In genomic region chr15:87566040-87566929, GRCm38 (mm10) we compare ENCODE assay signal across 9 mouse cellular contexts. TPM values are rescaled to one million over a fixed set of nuclear protein-coding genes. Genes with fewer than 3 reads are reported as not detected.
DNase-seq lines count a peak whose midpoint lies in the region; ATAC-seq and TF ChIP-seq lines count a peak whose summit lies in the region.
"Had no signal": no experiment of that assay in that cellular context is flagged by ENCODE, and none has a peak within 500 bp of the region (broad histone marks: within the 10 kb centered on the region; RNA-seq: fewer than 3 reads in every experiment).

No protein-coding gene starts in this region.

- H3K27me3 ChIP-seq in kidney, embryonic 14.5 days (ENCODE audit: control insufficient read depth, insufficient read depth, low read length): no peaks in the 10 kb centered on the region
- H3K27me3 ChIP-seq in hindbrain, embryonic 16.5 days (replicated peaks; ENCODE audit: control insufficient read depth, insufficient read depth, low read length): no peaks in the 10 kb centered on the region
- H3K27me3 ChIP-seq in midbrain, postnatal 0 days (ENCODE audit: insufficient read depth, low read length): no peaks in the 10 kb centered on the region
- H3K27me3 ChIP-seq: megakaryocyte, embryonic 14.5 days had no signal

- no peak overlapping the region for H3K9ac ChIP-seq in kidney, embryonic 14.5 days (ENCODE audit: low read depth, low read length)
- no peak overlapping the region for H3K9ac ChIP-seq in hindbrain, embryonic 16.5 days (ENCODE audit: low read depth, low read length)
- no peak overlapping the region for H3K9ac ChIP-seq in midbrain, postnatal 0 days (replicated peaks; ENCODE audit: low read length, poor library complexity, severe bottlenecking)

- no peak for TF ChIP-seq CTCF in midbrain, postnatal 0 days (IDR thresholded peaks at IDR 0.05)

- H3K27ac ChIP-seq in kidney, embryonic 14.5 days (ENCODE audit: low read depth, low read length): no peak overlapping the region
- peak overlapping the region; percentile 64 for H3K27ac ChIP-seq in hindbrain, embryonic 16.5 days (ENCODE audit: low read depth, low read length)
- no peak overlapping the region for H3K27ac ChIP-seq in midbrain, postnatal 0 days (ENCODE audit: low read depth, low read length)

- H3K4me2 ChIP-seq in kidney, embryonic 14.5 days (replicated peaks; ENCODE audit: low read depth, low read length): no peak overlapping the region
- H3K4me2 ChIP-seq in hindbrain, embryonic 16.5 days (ENCODE audit: low read length): 0 out of 2 replicates have a peak overlapping the region, but pooled peaks have one; percentile 5
- no peak overlapping the region for H3K4me2 ChIP-seq in midbrain, postnatal 0 days (ENCODE audit: low read depth, low read length, poor library complexity, severe bottlenecking)

- peaks cover 6% of the 10 kb centered on the region; the same call in 1 of the 2 replicates for H3K4me1 ChIP-seq in kidney, embryonic 14.5 days (ENCODE audit: control insufficient read depth, insufficient read depth, low read length)
- peaks cover 30% of the 10 kb centered on the region for H3K4me1 ChIP-seq in hindbrain, embryonic 16.5 days (ENCODE audit: control insufficient read depth, insufficient read depth, low read depth, low read length)
- 0 out of 2 replicates have a peak, but pooled peaks cover 4% of the 10 kb centered on the region for H3K4me1 ChIP-seq in midbrain, postnatal 0 days (ENCODE audit: insufficient read depth, low read length)
- H3K4me1 ChIP-seq: megakaryocyte, embryonic 14.5 days had no signal

- no peaks in the 10 kb centered on the region for H3K9me3 ChIP-seq in kidney, embryonic 14.5 days (ENCODE audit: control insufficient read depth, low read length)
- H3K9me3 ChIP-seq in hindbrain, embryonic 16.5 days (ENCODE audit: control insufficient read depth, low read length): no peaks in the 10 kb centered on the region
- H3K9me3 ChIP-seq in midbrain, postnatal 0 days (ENCODE audit: low read length): no peaks in the 10 kb centered on the region

- no peaks in the 10 kb centered on the region for H3K36me3 ChIP-seq in kidney, embryonic 14.5 days (ENCODE audit: control insufficient read depth, insufficient read depth, low read length)
- no peaks in the 10 kb centered on the region for H3K36me3 ChIP-seq in hindbrain, embryonic 16.5 days (ENCODE audit: control insufficient read depth, insufficient read depth, low read length)
- H3K36me3 ChIP-seq in midbrain, postnatal 0 days (ENCODE audit: insufficient read depth, low read length): no peaks in the 10 kb centered on the region

- WGBS in kidney, embryonic 14.5 days: 66% methylated on average over 11 of the region's 11 CpGs
- WGBS in hindbrain, embryonic 16.5 days: 35% methylated on average over 10 of the region's 11 CpGs
- WGBS in midbrain, postnatal 0 days: 50% methylated on average over 11 of the region's 11 CpGs

- H3K4me3 ChIP-seq in kidney, embryonic 14.5 days (ENCODE audit: low read length): no peak overlapping the region
- H3K4me3 ChIP-seq in hindbrain, embryonic 16.5 days (ENCODE audit: low read length): no peak overlapping the region
- no peak overlapping the region for H3K4me3 ChIP-seq in midbrain, postnatal 0 days (ENCODE audit: low read depth, low read length)
- H3K4me3 ChIP-seq: megakaryocyte, embryonic 14.5 days had no signal

- peak; percentile 30; the same call in 1 of the 2 replicates for ATAC-seq in kidney, embryonic 14.5 days (ENCODE audit: low FRiP score, low TSS enrichment)
- peak; percentile 94 for ATAC-seq in hindbrain, embryonic 16.5 days
- peak; percentile 82 for ATAC-seq in midbrain, postnatal 0 days (ENCODE audit: low FRiP score)

- no peak for DNase-seq in kidney, adult 18-20 months
- peak; percentile 80 to 81 for DNase-seq in cerebellum, postnatal 25 days
- peak; percentile 94 for DNase-seq in midbrain, postnatal 0 days (ENCODE audit: low spot score)
- DNase-seq in ovary, adult 18-20 months (ENCODE audit: low spot score): no peak
- no peak for DNase-seq in gastrocnemius, adult 8-10 months (ENCODE audit: low spot score in 2 of 2)
- no peak for DNase-seq in adipocyte (ENCODE audit: low spot score)

RNA-seq across cellular contexts. Expression of gene Fam19a5, which starts 22.2 kb away (rescaled TPM):
- 4.9 and 6.5 TPM in 2 replicates for polyA plus RNA-seq in kidney, embryonic 14.5 days (2014; fragmentation: Nextera tagmentation; extraction: Ambion mirVana)
- polyA plus RNA-seq in hindbrain, embryonic 16.5 days (2015; fragmentation: Nextera tagmentation; extraction: Ambion mirVana): 27.8 and 28.3 TPM in 2 replicates
- 118 and 145 TPM in 2 replicates for total RNA-seq in midbrain, postnatal 0 days (2014; rRNA removed)
- 33.0 and 33.8 TPM in 2 replicates for polyA plus RNA-seq in midbrain, postnatal 0 days (2015; fragmentation: Nextera tagmentation; extraction: Ambion mirVana)
- 1 to 10 TPM; 2.4 to 4.3 (median 3.1) TPM for total RNA-seq in gastrocnemius, adult 8-10 months (2022)

Comparison
In these comparisons a context has a peak if more than half of its experiments do, and no peak if none do; other contexts are left out.
1. ATAC-seq: peak in every context shown above with its lines; median percentile 94 in hindbrain, embryonic 16.5 days; 82 in midbrain, postnatal 0 days; 30 in kidney, embryonic 14.5 days.
2. DNase-seq: peak in cerebellum, postnatal 25 days (2 of 2) and midbrain, postnatal 0 days (single experiment); none in kidney, adult 18-20 months (single experiment), ovary, adult 18-20 months (single experiment), gastrocnemius, adult 8-10 months (0 of 2) and adipocyte (single experiment).